Mouse (Mus musculus): ENCODE results near the gene Per2. TPM values are rescaled to one million over a fixed set of nuclear protein-coding genes. Genes with fewer than 3 reads are reported as not detected.

The Per2 gene
- polyA plus RNA-seq, 1 experiment, result 1.8 TPM

DNA sequence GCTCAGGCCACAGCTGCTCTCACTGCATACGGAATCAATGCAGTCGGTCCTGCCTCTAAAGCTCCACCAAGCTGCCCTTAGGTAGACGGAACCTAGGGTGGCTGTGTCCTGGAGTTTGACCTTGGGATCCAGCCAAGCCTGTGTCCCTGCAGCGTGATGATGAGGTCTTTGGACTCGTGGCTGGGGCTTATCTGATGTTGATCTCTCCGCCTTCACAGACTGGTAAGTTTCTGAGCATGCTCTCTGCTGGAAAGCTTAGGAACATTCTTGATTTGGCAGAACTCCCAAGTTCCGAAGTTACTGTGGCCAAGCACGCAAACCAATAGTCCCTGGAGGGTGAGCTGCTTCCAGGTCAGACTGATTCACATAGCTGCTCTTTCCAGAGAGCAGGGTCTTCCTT is 13.1 kb downstream of the Per2 start:
- H3K27me3 ChIP-seq (ENCODE audit: control insufficient read depth, insufficient read depth, insufficient read length), result no peaks in the 10 kb centered on the region
- H3K36me3 ChIP-seq (ENCODE audit: control insufficient read depth, insufficient read depth), result peaks cover 26% of the 10 kb centered on the region
- TF ChIP-seq MAX (IDR thresholded peaks at IDR 0.05; ENCODE audit: low read depth) (no peak), MYOG (IDR thresholded peaks at IDR 0.05; ENCODE audit: control insufficient read depth in 1 of 3, insufficient read depth in 1 of 3, insufficient read length in 2 of 3, low read depth in 2 of 3) (no peak), E2F4 (IDR thresholded peaks at IDR 0.05; ENCODE audit: insufficient read depth) (no peak), SRF (IDR thresholded peaks at IDR 0.05; ENCODE audit: control insufficient read depth, insufficient read length, low read depth) (no peak), MYOD1 (IDR thresholded peaks at IDR 0.05; ENCODE audit: control insufficient read depth in 1 of 3, insufficient read length in 2 of 3, low read depth in 2 of 3) (no peak), USF1 (IDR thresholded peaks at IDR 0.05; ENCODE audit: low read depth) (no peak), REST (IDR thresholded peaks at IDR 0.05; ENCODE audit: insufficient read depth, insufficient read length) (no peak), POLR2A (IDR thresholded peaks at IDR 0.05; ENCODE audit: insufficient read length, low read depth) (no peak), CEBPB (IDR thresholded peaks at IDR 0.05; ENCODE audit: insufficient read depth, poor library complexity, severe bottlenecking) (no peak), TCF12 (IDR thresholded peaks at IDR 0.05; ENCODE audit: insufficient read depth, poor library complexity, severe bottlenecking) (no peak), TCF3 (IDR thresholded peaks at IDR 0.05; ENCODE audit: insufficient read length, low read depth) (no peak), POLR2AphosphoS2 (IDR thresholded peaks at IDR 0.05; ENCODE audit: insufficient read length, low read depth) (no peak)
- H3ac ChIP-seq (ENCODE audit: control insufficient read depth, insufficient read length), result no peak overlapping the region
- H3K79me2 ChIP-seq (ENCODE audit: control insufficient read depth, insufficient read depth), result no peaks in the 10 kb centered on the region
- H3K4me2 ChIP-seq (ENCODE audit: low read depth), result no peak overlapping the region
- H3K4me3 ChIP-seq, result no peak overlapping the region

GRCm38 (mm10) chr1:91444841-91445830 is 14.0 kb downstream of the Per2 start:
- no peak overlapping the region for H3ac ChIP-seq (ENCODE audit: control insufficient read depth, insufficient read length)
- TF ChIP-seq TCF12 (IDR thresholded peaks at IDR 0.05; ENCODE audit: insufficient read depth, poor library complexity, severe bottlenecking) (no peak), POLR2AphosphoS2 (IDR thresholded peaks at IDR 0.05; ENCODE audit: insufficient read length, low read depth) (no peak), SRF (IDR thresholded peaks at IDR 0.05; ENCODE audit: control insufficient read depth, insufficient read length, low read depth) (no peak), POLR2A (IDR thresholded peaks at IDR 0.05; ENCODE audit: insufficient read length, low read depth) (no peak), USF1 (IDR thresholded peaks at IDR 0.05; ENCODE audit: low read depth) (no peak), TCF3 (IDR thresholded peaks at IDR 0.05; ENCODE audit: insufficient read length, low read depth) (no peak), MYOG (IDR thresholded peaks at IDR 0.05; ENCODE audit: control insufficient read depth in 1 of 3, insufficient read depth in 1 of 3, insufficient read length in 2 of 3, low read depth in 2 of 3) (no peak), E2F4 (IDR thresholded peaks at IDR 0.05; ENCODE audit: insufficient read depth) (no peak), CEBPB (IDR thresholded peaks at IDR 0.05; ENCODE audit: insufficient read depth, poor library complexity, severe bottlenecking) (no peak), MYOD1 (IDR thresholded peaks at IDR 0.05; ENCODE audit: control insufficient read depth in 1 of 3, insufficient read length in 2 of 3, low read depth in 2 of 3) (no peak), REST (IDR thresholded peaks at IDR 0.05; ENCODE audit: insufficient read depth, insufficient read length) (no peak), MAX (IDR thresholded peaks at IDR 0.05; ENCODE audit: low read depth) (no peak)
- H3K4me2 ChIP-seq (ENCODE audit: low read depth), result no peak overlapping the region
- no peaks in the 10 kb centered on the region for H3K79me2 ChIP-seq (ENCODE audit: control insufficient read depth, insufficient read depth)
- no peaks in the 10 kb centered on the region for H3K27me3 ChIP-seq (ENCODE audit: control insufficient read depth, insufficient read depth, insufficient read length)
- no peak overlapping the region for H3K4me3 ChIP-seq
- H3K36me3 ChIP-seq (ENCODE audit: control insufficient read depth, insufficient read depth), result peaks cover 26% of the 10 kb centered on the region

DNA sequence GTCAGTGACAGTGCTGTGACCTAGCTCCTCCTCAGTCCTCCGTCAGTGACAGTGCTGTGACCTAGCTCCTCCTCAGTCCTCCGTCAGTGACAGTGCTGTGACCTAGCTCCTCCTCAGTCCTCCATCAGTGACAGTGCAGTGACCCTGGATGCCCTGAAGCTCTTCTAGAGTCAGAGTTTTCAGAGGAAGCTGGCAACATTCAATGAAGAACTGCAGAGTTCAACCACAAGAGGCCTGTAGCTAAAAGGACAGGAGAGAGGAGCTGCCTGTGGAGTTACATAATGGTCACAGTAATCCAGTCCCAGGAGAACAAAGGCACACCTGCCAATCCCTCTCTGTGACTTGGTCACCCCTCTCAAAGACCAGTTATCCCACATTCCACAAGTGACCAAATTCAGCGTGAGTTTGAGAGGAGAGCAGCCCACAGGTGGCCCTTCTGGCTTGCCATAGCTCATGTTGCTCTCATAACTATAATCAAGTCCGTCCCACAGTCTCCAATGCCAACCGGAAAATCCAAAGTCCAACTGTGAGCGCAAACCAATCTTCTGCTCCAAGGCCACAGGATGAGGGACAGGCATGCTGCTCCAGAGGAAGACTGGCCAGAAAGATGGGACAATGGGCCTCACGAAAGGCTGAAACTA is 16.7 kb downstream of the Per2 start:
- Histone ChIP-seq H3ac (ENCODE audit: control insufficient read depth, insufficient read length) (no peak overlapping the region), H3K27me3 (ENCODE audit: control insufficient read depth, insufficient read depth, insufficient read length) (no peaks in the 10 kb centered on the region), H3K79me2 (ENCODE audit: control insufficient read depth, insufficient read depth) (no peaks in the 10 kb centered on the region), H3K36me3 (ENCODE audit: control insufficient read depth, insufficient read depth) (peaks cover 13% of the 10 kb centered on the region), H3K4me3 (no peak overlapping the region), H3K4me2 (ENCODE audit: low read depth) (no peak overlapping the region)
- TF ChIP-seq MAX (IDR thresholded peaks at IDR 0.05; ENCODE audit: low read depth) (no peak), REST (IDR thresholded peaks at IDR 0.05; ENCODE audit: insufficient read depth, insufficient read length) (no peak), POLR2AphosphoS2 (IDR thresholded peaks at IDR 0.05; ENCODE audit: insufficient read length, low read depth) (no peak)

GRCm38 (mm10) chr1:91441855-91442254 is 17.3 kb downstream of the Per2 start:
- H3K4me2 ChIP-seq (ENCODE audit: low read depth), result no peak overlapping the region
- H3K4me3 ChIP-seq, result no peak overlapping the region
- H3K36me3 ChIP-seq (ENCODE audit: control insufficient read depth, insufficient read depth), result peaks cover 8% of the 10 kb centered on the region
- H3K27me3 ChIP-seq (ENCODE audit: control insufficient read depth, insufficient read depth, insufficient read length), result no peaks in the 10 kb centered on the region
- TF ChIP-seq MAX (IDR thresholded peaks at IDR 0.05; ENCODE audit: low read depth) (no peak), MYOD1 (IDR thresholded peaks at IDR 0.05; ENCODE audit: control insufficient read depth in 1 of 3, insufficient read length in 2 of 3, low read depth in 2 of 3) (no peak), SRF (IDR thresholded peaks at IDR 0.05; ENCODE audit: control insufficient read depth, insufficient read length, low read depth) (no peak), CEBPB (IDR thresholded peaks at IDR 0.05; ENCODE audit: insufficient read depth, poor library complexity, severe bottlenecking) (no peak), USF1 (IDR thresholded peaks at IDR 0.05; ENCODE audit: low read depth) (no peak), TCF12 (IDR thresholded peaks at IDR 0.05; ENCODE audit: insufficient read depth, poor library complexity, severe bottlenecking) (no peak), E2F4 (IDR thresholded peaks at IDR 0.05; ENCODE audit: insufficient read depth) (no peak), POLR2A (IDR thresholded peaks at IDR 0.05; ENCODE audit: insufficient read length, low read depth) (no peak), MYOG (IDR thresholded peaks at IDR 0.05; ENCODE audit: control insufficient read depth in 1 of 3, insufficient read depth in 1 of 3, insufficient read length in 2 of 3, low read depth in 2 of 3) (no peak), REST (IDR thresholded peaks at IDR 0.05; ENCODE audit: insufficient read depth, insufficient read length) (no peak), POLR2AphosphoS2 (IDR thresholded peaks at IDR 0.05; ENCODE audit: insufficient read length, low read depth) (no peak), TCF3 (IDR thresholded peaks at IDR 0.05; ENCODE audit: insufficient read length, low read depth) (no peak)
- H3ac ChIP-seq (ENCODE audit: control insufficient read depth, insufficient read length), result no peak overlapping the region
- H3K79me2 ChIP-seq (ENCODE audit: control insufficient read depth, insufficient read depth), result no peaks in the 10 kb centered on the region
